Mouse (Mus musculus): Measurements from ENCODE around the gene Chpf2. TPM values are rescaled to one million over a fixed set of nuclear protein-coding genes. Genes with fewer than 3 reads are reported as not detected.

The Chpf2 gene
- polyA plus RNA-seq, 1 experiment from 2014 or later: 12.4 TPM

DNA sequence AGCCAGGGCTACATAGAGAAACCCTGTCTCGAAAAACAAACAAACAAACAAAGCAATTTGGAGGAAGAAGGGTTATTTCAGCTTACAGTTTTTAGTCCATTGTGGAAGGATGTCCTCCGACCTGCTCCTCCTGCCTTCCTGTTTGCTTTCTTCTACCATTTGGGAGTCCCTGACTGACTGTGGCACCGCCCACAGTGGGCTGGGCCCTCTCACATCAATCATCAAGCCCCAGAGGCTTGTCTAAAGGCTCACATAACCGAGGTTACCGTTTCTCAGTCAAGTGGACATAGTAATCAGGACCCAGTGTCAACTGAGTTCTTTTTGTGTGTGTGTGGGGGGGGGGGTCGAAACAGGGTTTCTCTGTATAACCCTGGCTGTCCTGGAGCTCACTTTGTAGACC is 51.6 kb downstream of the Chpf2 start:
- ATAC-seq (ENCODE audit: low FRiP score, low TSS enrichment): no peak
- no peak for DNase-seq

DNA sequence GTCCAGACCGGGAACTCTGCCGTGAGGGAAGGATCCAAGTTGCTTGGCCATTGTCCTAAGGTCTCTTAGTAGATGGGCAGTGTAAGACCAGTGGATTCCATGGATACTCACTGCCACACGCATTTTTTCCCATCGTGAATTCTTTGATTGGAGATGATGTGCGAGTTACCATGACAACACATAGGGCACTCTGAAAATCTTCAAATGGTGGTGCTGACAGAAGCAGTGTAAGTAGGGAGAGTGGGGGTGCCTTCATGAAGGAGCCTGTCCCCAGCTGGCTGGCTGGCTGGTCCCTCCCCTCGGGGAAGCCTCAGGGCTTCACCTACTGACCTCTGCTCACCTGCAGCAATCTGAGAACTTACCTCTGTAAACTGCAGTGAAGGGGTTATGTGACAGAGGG is 52.5 kb downstream of the Chpf2 start:
- Histone ChIP-seq H3K4me1 (ENCODE audit: control insufficient read depth, insufficient read depth, low read length) (peaks cover 5% of the 10 kb centered on the region; the same call in 1 of the 2 replicates), H3K9me3 (ENCODE audit: control insufficient read depth, low read length) (no peaks in the 10 kb centered on the region), H3K36me3 (ENCODE audit: control insufficient read depth, insufficient read depth, low read length) (no peaks in the 10 kb centered on the region), H3K27me3 (ENCODE audit: control insufficient read depth, insufficient read depth, low read length) (no peaks in the 10 kb centered on the region), H3K4me3 (replicated peaks; ENCODE audit: low read depth, low read length) (no peak overlapping the region), H3K9ac (replicated peaks; ENCODE audit: low read length) (no peak overlapping the region), H3K4me2 (ENCODE audit: low read length) (no peak overlapping the region), H3K27ac (replicated peaks; ENCODE audit: low read depth, low read length) (no peak overlapping the region)
- 63% methylated on average over 6 of the region's 6 CpGs for WGBS
- 0 out of 2 replicates have a peak, but pooled peaks have one; percentile 34 for ATAC-seq (ENCODE audit: low FRiP score, low TSS enrichment)
- DNase-seq: peak; percentile 62

More for the DNA sequence above, 51.6 kb downstream of the Chpf2 start:
- no peaks in the 10 kb centered on the region for H3K27me3 ChIP-seq (ENCODE audit: control insufficient read depth, insufficient read depth, low read length)
- no peak overlapping the region for H3K27ac ChIP-seq (replicated peaks; ENCODE audit: low read depth, low read length)
- H3K4me2 ChIP-seq (ENCODE audit: low read length): no peak overlapping the region
- H3K4me3 ChIP-seq (replicated peaks; ENCODE audit: low read depth, low read length): no peak overlapping the region
- 71% methylated on average over 6 of the region's 6 CpGs for WGBS
- H3K9me3 ChIP-seq (ENCODE audit: control insufficient read depth, low read length): no peaks in the 10 kb centered on the region
- H3K9ac ChIP-seq (replicated peaks; ENCODE audit: low read length): no peak overlapping the region
- no peaks in the 10 kb centered on the region for H3K36me3 ChIP-seq (ENCODE audit: control insufficient read depth, insufficient read depth, low read length)
- H3K4me1 ChIP-seq (ENCODE audit: control insufficient read depth, insufficient read depth, low read length): peaks cover 5% of the 10 kb centered on the region; the same call in 1 of the 2 replicates

MicroRNAs encoded within 50 kb of the gene (microRNA counts, 519-probe panel; counts per million panel counts)
- microRNA mmu-miR-671-3p (not detected), microRNA mmu-miR-671-5p (not detected)

Small RNA genes within 50 kb of the gene (microRNA-seq; reads per million reads assigned to microRNA genes)
- gene Mir671: 536 reads per million, percentile 74 among the genes with 10 or more reads in this experiment

Other genes starting within 250 kb of the Chpf2 start
- 10.2 and 13.1 TPM in 2 replicates for gene Kcnh2, start 235.1 kb upstream of the Chpf2 start, polyA plus RNA-seq (2014; fragmentation: Nextera tagmentation; extraction: Ambion mirVana)
- gene Nos3, start 221.9 kb upstream of the Chpf2 start, polyA plus RNA-seq (2014; fragmentation: Nextera tagmentation; extraction: Ambion mirVana): 5.1 and 7.0 TPM in 2 replicates
- gene Atg9b, start 194.6 kb upstream of the Chpf2 start, polyA plus RNA-seq (2014; fragmentation: Nextera tagmentation; extraction: Ambion mirVana): 0.72 and 1.0 TPM in 2 replicates
- 45.3 and 52.1 TPM in 2 replicates for gene Abcb8, start 193.1 kb upstream of the Chpf2 start, polyA plus RNA-seq (2014; fragmentation: Nextera tagmentation; extraction: Ambion mirVana)
- gene Asic3, start 173.3 kb upstream of the Chpf2 start, polyA plus RNA-seq (2014; fragmentation: Nextera tagmentation; extraction: Ambion mirVana): not detected in 2 replicates
- 110 and 136 TPM in 2 replicates for gene Cdk5, start 163.2 kb upstream of the Chpf2 start, polyA plus RNA-seq (2014; fragmentation: Nextera tagmentation; extraction: Ambion mirVana)
- 14.8 TPM in 2 replicates for gene Slc4a2, start 162.9 kb upstream of the Chpf2 start, polyA plus RNA-seq (2014; fragmentation: Nextera tagmentation; extraction: Ambion mirVana)
- 91.8 and 105 TPM in 2 replicates for gene Fastk, start 141.5 kb upstream of the Chpf2 start, polyA plus RNA-seq (2014; fragmentation: Nextera tagmentation; extraction: Ambion mirVana)
- 51.0 and 64.1 TPM in 2 replicates for gene Tmub1, start 138.9 kb upstream of the Chpf2 start, polyA plus RNA-seq (2014; fragmentation: Nextera tagmentation; extraction: Ambion mirVana)
- gene Agap3, start 134.6 kb upstream of the Chpf2 start, polyA plus RNA-seq (2014; fragmentation: Nextera tagmentation; extraction: Ambion mirVana): 65.1 and 79.0 TPM in 2 replicates
- 0.05 and 0.12 TPM in 2 replicates for gene Gbx1, start 59.5 kb upstream of the Chpf2 start, polyA plus RNA-seq (2014; fragmentation: Nextera tagmentation; extraction: Ambion mirVana)
- 0.09 and 0.12 TPM in 2 replicates for gene Asb10, start 45.8 kb upstream of the Chpf2 start, polyA plus RNA-seq (2014; fragmentation: Nextera tagmentation; extraction: Ambion mirVana)
- gene 4931409K22Rik, start 29.9 kb upstream of the Chpf2 start, polyA plus RNA-seq (2014; fragmentation: Nextera tagmentation; extraction: Ambion mirVana): not detected in 2 replicates
- 79.3 and 88.1 TPM in 2 replicates for gene Abcf2, start 9.3 kb upstream of the Chpf2 start, polyA plus RNA-seq (2014; fragmentation: Nextera tagmentation; extraction: Ambion mirVana)
- gene Smarcd3, start 37.7 kb downstream of the Chpf2 start, polyA plus RNA-seq (2014; fragmentation: Nextera tagmentation; extraction: Ambion mirVana): 158 and 199 TPM in 2 replicates
- 42.3 and 54.1 TPM in 2 replicates for gene Nub1, start 98.8 kb downstream of the Chpf2 start, polyA plus RNA-seq (2014; fragmentation: Nextera tagmentation; extraction: Ambion mirVana)
- 2.0 and 5.6 TPM in 2 replicates for gene Wdr86, start 144.0 kb downstream of the Chpf2 start, polyA plus RNA-seq (2014; fragmentation: Nextera tagmentation; extraction: Ambion mirVana)
- gene Crygn, start 171.3 kb downstream of the Chpf2 start, polyA plus RNA-seq (2014; fragmentation: Nextera tagmentation; extraction: Ambion mirVana): 1.6 TPM in 1 of 2 replicates, not detected in the other

Data from midbrain, embryonic 14.5 days (tissue).